Mouse (Mus musculus) adrenal gland, postnatal 4 days (tissue): ENCODE measurements around the gene Psme1. TPM values are rescaled to one million over a fixed set of nuclear protein-coding genes. Genes with fewer than 3 reads are reported as not detected.
A peak's percentile ranks its signal among the peaks of the same experiment; 100 is the strongest.

Experiments used
- DNase-seq, 2 experiments: peaks; one replicate each; pipeline ENCODE4 v3.0.0; 2021 to 2022; ENCODE audit warnings: low spot score in 2 of 2, mixed read lengths in 2 of 2
- total RNA-seq, 2 experiments: library from RNA; stranded (reverse); gene quantifications; 2 replicates each; pipeline ENCODE4 v1.2.3; 2021

The Psme1 gene
- total RNA-seq, 2 experiments from 2014 or later = 302 to 310 TPM

DNA sequence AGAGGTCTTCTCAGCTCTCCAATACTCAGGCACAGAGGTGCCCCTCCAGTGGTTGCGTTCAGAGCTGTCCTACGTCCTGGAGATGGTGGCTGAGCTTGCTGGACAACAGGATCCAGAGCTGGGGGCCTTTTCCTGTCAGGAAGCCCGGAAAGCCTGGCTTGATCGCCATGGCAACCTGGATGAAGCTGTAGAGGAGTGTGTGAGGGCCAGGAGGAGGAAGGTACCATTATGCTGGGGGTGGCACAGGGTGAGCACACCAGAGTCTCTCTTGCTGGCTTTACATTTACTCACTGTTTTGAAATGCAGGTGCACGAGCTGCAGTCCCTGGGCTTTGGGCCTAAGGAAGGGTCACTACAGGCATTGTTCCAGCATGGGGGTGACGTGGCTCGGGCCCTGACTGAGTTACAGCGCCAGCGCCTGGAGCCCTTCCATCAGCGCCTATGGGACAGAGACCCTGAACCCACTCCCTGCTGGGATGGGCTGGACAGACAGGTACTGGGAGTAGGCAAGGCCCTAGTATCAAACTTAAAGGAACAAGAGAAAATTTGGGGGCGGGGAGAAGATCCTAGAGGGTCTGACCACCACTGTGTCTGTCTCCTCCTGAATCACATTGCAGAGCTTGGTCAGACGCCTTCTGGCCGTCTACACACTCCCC, 18.2 kb downstream of the Psme1 start:
- DNase-seq = no peak

DNA sequence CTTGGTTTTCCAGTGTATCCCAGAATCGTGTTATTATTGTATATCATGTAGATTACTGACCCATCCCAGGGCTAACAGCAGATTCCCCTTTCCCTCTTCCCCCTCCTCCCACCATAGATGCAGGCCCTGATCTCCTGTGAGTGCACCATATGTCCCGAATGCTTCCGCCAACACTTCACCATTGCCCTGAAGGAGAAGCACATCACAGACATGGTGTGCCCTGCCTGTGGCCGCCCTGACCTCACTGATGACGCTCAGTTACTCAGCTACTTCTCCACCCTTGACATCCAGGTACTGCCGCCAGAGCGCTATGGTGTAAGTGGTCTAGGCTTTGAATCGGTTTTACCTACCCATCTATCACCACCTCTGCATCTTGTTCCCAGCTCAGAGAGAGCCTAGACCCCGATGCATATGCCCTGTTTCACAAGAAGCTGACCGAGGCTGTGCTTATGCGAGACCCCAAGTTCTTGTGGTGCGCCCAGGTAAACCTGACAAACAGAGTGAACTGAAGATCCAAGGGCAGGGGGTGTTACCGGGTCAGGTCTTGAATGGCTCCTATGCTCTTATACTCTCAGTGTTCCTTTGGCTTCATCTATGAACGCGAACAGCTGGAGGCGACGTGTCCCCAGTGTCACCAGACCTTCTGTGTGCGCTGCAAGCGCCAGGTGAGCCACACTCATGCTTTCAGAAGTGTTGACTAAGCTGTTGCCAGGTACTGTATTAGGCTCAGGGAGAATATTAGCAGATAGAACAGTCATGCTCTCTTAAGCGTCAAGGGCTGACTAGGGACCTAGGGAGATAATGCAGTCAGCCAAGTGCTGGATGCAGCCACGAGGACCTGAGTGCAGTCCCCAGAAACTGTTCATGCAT, 20.8 kb downstream of the Psme1 start:
- no peak for DNase-seq

DNA sequence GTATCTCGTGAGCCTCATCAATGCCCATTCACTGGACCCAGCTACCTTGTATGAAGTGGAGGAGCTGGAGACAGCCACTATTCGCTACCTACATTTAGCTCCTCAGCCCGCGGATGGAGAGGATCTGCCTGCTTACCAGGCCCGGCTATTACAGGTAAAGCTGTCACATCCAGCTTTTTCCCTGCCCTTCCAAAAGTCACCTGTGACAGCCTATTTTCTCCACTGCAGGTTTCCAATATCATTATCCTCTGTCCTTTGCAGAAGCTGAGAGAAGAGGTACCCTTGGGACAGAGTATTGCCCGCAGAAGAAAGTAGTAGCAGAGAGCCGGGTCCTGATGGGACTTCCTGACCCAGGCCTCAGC, 25.3 kb downstream of the Psme1 start, which contains the start of gene Irf9:
TSS of gene Irf9 (plus strand) at position 301 of the 362 bp plus-strand sequence.
- no peak for DNase-seq

DNA sequence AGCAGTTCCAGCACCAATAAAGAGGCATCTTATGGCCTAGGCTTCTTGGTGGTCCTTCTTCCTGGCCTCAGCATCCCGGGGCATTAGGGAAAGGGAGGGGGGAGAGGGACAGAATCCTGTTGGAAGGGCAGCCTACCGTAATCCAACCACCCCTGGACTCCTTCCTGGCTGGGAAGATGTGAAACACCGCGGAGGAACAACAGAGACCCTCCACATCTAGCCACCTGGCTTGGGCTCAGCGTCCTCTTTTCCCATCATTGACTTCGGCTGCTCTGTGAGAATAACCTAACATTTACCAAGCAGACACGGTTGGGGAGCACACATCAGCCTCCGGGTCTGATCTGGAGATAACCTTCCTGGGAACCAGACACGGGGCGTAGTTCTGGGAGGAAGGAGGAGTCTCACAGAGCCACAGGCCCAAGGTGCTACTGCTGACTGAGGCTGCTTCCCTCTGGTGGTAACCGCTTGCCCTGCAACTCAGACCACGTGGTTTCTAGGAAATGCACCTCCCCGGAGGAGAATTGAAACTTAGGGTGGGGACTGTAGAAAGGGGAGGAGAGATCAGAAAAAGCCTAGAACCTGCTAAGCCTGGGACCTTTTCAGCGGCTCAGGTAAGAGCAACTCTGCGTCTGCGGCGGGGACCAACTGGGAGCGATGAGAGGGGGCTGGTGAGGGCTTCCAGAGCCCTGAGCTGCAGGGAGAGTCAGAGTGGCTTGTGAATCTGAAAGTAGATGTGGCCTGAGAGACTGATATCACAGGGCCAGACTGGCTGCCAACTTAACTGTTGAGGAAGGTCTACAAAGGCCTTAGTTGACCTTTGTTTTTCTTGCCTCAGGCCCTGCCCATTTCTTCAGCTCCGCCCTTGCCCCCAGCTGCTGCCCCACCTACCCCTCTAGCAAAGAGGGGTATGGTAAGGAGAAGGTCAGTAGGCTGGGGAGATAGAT, 26.0 kb downstream of the Psme1 start:
- DNase-seq = peak; percentile 70 to 88

DNA sequence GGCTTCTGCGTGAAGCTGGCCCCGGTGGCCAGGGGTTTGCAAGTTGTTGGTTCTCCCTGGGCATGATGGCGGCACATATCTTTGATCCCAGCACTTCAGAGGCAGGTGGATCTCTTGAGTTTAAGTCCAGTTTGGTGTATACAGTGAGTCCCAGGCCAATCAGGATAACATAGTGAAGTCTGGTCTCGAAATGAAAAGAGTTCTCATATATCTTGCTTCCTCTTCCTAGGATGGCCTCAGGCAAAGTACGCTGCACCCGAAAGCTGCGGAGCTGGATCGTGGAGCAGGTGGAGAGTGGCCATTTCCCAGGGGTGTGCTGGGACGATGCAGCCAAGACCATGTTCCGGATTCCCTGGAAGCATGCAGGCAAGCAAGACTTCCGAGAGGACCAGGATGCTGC, 26.9 kb downstream of the Psme1 start:
- no peak for DNase-seq

DNA sequence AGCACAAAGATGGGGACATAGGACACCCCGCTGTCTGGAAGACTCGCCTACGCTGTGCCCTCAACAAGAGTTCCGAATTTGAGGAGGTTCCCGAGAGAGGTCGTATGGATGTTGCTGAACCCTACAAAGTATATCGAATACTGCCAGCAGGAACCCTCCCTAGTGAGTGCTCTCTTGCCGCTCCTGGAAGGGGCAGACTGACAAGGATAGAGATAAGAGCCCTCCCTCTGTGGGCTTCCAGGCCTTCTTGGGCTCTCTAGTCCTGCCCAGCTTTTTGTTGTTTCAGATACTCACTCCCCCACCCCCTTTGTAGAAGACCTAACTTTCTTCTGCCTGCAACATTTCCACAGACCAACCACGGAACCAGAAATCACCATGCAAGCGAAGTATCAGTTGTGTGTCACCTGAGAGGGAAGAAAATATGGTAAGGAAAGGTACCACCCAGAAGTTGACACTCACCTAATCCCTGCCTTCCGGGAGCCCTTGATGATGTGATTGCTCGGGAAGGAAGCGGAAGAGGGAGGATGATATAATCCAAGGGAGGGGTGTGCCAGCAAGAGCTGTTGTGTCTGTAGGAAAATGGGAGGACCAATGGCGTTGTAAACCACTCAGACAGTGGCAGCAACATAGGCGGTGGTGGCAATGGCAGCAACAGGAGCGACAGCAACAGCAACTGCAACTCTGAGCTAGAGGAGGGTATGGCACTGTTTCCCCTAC, 28.0 kb downstream of the Psme1 start:
- DNase-seq = no peak

DNA sequence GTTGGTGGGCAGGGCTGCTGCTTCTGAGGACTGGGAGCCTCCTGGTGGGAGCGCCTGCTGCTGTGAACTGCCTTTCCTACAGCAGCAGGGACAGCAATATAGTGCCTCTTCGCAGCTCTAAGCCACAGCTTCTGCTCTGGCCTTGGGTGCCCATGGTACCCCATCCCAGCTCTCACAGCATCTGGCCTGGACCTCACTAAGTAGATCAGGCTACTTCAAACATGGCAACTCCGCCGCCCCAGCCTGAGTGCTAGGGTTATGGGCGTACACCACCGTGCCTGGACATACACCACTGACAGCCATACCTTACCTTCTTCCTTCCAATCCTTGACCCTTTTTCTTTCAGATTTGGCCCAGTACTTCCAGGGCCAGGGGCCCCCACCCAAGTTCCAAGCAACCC, 30.4 kb downstream of the Psme1 start:
- DNase-seq = no peak

DNA sequence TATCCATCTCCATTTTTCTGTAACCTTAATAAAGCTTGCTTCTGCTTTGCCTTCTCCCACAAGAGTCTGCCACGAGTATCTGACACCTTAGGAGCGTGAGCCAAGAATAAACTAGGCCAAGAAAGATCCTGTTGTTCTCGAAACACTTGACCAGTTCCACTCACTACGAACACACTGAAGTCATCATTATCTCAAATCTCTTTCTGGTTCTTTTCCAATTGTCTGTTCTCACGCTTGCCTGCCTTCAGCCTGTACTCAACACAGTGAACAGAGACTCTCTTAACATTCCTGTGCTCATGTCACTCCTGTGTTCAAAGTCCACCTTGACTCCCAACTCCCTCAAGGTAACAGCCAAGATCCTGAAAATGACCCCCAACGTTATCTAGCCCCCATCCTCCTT, 35.4 kb downstream of the Psme1 start:
- no peak for DNase-seq

DNA sequence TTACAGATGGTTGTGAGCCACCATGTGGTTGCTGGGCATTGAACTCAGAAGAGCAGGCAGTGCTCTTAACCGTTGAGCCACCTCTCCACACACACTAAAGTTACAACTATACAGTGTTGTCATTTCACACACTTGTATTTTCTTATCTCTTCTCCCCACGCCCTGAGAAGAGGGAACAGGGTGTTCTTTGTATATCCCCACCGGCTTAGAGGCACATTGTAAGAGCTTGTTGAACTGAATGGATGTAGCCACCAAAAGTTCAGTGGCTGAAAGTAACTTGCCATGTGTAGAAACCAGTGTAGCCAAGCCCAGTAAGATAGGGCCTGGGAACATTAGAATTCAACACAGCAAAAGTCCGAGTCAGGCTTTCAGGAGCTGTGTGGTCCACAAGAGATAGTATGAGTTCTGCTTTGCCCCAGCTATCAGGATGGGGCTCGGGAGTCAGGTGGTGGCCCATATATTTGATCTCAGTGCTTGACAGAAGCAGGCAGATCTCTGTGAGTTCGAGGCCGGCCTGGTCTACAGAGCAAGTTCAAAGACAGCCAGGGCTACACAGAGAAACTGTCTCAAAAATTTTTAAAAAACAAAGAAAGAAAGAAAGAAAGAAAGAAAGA, 36.7 kb downstream of the Psme1 start:
- no peak for DNase-seq

DNA sequence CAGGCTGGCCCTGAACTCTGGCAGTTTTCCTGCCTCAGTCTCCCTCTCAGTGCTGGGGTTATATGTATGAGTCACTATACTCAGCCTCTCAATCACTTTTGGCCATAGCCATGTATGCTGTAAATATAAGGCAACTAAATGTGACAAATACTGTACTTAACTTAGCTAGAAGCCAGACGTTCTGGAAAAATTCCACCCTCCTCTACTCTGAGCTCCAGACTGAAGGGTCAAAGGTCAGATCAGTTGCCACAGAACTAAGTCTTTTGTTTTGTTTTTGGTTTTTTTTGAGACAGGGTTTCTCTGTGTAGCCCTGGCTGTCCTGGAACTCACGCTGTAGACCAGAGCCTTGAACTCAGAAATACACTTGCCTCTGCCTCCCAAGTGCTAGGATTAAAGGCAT, 38.0 kb downstream of the Psme1 start:
- DNase-seq = no peak

DNA sequence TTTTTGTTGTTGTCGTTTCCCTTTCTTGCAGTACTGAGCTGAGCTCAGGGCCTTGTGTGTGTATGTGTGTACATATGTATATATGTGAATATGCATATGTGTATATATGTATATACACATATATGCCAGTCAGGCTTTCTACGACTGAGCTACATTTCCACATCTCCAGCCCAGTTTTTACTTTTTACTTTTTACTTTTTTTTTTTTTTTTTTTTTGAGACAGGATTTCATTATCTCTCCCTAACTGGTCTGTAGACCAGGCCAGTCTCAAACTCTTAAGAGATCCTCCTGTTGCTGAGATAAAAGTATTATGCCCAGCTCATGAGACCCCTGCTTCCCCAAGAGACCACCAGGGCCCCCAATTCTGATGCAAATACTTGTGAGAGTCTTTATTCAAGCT, 38.9 kb downstream of the Psme1 start:
- DNase-seq = no peak

DNA sequence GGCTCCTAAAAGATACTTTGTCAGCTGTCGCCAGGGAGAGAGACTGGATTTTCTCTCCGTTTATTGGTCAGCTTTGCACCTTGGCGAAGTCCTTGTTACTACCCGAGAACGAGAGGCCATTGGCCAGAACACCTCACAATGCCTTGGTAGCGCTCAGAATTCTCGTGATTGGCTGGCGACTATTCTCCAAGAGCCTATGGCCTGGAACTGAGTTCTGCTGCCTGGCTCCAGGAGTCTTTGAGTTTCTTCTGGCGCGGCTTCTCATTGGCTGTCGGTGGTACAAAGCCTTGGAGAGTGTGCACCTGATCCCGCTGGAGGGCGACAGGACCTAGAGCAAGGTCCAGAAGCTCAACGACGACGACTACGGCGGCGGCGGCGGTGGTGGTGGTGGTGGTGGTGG, 39.9 kb downstream of the Psme1 start, which contains the start of gene Rec8:
TSS of gene Rec8 (plus strand) at position 216 of the 400 bp plus-strand sequence.
- DNase-seq = no peak

DNA sequence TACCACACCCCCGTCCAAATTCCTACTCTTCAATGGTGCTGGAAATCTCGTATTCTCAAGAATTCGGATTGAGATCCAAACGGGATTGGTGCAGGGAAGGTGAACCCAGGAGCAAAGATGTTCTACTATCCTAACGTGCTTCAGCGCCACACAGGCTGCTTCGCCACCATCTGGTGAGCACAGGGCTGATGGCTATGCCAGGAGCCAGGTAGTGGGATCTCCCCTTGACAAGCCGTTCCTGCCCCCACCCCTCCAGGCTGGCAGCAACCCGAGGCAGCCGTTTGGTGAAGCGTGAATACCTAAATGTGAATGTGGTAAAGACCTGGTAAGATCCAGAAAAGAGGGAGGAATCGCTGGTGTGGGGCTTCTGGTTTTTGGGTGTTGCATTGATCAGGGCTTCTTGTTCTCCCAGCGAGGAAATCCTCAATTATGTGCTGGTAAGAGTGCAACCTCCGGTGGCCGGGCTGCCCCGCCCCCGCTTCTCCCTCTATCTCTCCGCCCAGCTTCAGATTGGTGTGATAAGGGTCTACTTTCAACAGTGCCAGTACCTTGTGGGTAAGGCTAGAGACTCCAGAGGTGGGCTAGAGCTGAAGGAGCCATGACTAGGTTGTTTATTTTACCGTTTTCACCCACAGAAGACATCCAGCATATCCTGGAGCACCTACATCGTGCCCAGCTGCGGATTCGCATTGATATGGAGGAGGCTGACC, 40.7 kb downstream of the Psme1 start:
- DNase-seq = no peak

DNA sequence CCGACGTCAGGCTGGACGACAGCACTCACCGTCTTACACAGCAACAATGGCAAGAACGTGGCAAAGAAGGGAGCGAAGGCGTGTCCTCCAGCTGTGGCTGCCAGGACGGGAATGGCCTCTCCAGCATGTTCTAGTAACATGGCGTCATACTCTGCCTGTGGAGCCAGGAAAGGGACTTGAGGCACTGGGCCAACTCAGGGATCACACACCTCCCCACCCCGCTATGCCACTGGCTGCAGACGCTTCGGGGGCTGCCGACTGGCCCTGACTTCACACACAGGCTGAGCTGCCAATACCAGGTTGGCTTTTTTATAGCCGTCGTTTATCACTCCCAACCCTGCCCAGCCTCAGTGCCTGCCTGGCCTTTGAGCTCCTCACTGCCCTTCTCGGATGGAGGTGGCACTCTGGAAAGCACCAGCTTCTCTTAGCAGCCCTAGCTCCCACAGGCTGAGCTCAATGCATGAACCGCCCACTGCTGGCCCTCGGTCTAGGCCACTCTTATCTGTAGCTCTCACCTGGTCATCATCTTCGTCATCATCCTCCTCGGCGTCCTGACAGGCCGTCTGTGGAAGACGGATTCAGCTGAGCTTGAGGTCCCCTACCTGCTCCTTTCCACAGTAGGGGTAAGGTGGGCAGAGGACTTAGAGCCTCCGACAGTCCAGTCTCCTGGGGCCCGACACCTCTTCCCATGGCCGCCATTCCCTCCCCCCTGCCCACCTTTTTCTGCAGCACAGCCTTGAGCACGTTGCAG, 50.3 kb downstream of the Psme1 start:
- no peak for DNase-seq

DNA sequence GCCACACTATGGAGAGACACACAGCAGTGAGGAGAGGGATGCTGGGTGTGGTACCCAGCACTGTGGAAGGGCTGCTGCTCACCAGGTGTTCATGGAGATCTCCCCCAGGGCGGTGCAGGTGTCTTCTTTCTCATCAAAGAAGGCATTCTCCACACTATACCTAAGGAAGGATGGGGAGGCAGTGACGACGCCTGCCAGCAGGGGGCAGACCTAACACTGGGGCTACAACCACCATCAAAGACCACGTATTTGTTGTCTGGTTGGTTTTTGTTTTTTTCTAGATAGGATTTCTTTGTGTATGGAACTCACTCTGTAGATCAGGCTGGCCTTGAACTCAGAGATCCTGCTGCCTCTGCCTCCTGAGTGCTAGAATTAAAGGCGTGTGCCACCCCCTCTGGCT, 51.4 kb downstream of the Psme1 start:
- no peak for DNase-seq
